Mouse (Mus musculus) right cerebral cortex, postnatal 14 days (tissue): Measurements from ENCODE around the gene Gm47985.

Experiments
- DNase-seq: peaks from one replicate; pipeline ENCODE4 v3.0.0; 2022

Gm47985 gene

GRCm38 (mm10) chr1:151224536-151224935, 42.2 kb downstream of the Gm47985 start:
- DNase-seq, result no peak

GRCm38 (mm10) chr1:151227506-151227905, 45.2 kb downstream of the Gm47985 start:
- DNase-seq, result no peak

DNA sequence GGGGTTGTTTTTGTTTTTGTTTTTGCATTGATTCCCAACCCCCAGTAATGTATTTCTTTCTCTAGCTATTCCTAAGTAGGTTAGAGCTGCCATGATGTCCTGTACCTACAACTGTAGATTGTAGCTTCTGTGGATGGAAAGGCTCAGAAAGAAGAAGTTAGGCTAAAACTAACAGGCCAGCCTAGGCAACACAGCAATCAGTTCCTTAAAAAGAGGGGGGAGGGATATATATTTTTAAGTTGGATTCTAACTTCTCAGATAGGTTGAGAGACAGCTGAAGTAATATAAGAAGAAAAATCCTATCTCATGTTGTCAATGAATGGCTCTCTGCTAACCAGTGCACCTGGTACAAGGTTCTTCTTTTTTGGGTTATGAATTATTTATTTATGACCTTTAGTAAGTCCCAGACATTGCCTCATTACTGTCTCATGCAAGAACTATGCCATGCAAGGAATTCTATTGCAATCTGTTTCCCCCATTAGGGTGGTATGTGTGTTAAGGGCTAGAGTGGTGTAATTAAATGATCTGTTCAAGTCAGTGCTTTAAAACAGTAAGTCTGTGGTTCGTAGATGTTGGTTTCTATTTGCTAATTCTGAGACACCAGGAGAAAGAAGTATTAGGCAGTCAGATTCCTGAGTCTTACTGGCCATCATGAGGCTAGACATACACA, 46.1 kb downstream of the Gm47985 start:
- DNase-seq, result no peak

DNA sequence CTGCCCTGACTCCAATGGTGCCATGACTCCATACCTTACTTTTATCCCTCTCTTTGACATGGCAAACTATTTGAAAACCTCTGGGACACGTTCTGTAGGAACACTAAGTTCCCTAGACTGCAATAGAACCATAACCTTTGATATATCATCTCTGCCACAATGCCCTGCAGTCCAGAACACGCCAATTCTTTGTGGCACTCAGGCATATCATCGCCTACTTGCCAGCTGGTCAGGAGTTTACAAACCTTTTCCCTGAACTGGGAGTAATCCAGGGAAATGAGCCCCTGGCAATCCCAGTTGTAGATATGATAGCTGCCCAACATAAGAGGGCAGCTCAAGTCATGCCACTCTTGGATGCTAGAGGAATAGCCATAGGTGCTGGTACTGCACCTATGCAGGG, 50.0 kb downstream of the Gm47985 start:
- no peak for DNase-seq

- no peak for DNase-seq
Measured at GRCm38 (mm10) chr1:151233756-151234155, 51.4 kb downstream of the Gm47985 start.
